Mouse (Mus musculus) MEL-GATA-1-ER (cell line): ENCODE measurements around the gene Stk32c.

Source experiments
- DNase-seq: peaks from one replicate; pipeline ENCODE4 v3.0.0-alpha.2; 2012; ENCODE audit warnings: low read depth; ENCODE audit errors: extremely low read depth

The Stk32c gene

DNA sequence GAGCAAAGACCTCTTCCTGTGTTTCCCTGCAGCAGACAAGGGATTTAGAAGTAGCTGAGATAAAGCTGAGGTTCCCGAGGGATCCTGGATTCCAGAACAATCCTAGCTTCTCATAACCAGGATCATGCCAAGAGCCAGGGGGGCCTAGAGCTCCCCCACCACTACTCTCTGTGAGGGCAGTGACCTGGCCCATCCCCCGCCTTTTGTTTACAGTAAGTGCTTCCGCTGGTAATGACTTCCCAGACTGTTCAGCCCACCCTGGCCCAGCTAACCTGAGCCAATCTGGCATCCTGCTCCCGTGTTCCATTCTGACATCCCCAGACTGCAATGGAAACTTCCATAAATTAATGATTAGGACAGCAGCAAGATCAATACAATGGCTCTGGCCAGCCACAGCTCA lies 65.7 kb downstream of the Stk32c start:
- DNase-seq: no peak

DNA sequence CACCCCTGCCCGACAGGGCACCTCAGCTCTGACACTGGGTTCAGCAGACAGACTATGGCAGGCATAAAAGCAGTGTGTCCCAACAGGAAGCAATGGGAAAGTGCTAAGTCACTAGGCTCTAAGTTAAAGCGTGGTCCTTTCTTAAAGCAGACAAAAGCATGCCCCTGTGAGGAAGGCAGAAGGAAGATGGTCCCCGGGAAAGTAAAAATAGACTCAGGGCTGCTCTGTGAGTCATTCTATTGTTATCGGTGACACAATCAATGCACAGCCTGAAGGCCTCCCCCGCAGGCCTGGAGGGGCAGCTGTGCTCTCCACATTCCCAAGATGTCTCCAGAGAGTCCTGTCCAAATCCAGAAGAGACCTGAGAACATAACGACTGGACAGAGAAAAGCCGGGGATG lies 67.2 kb downstream of the Stk32c start:
- DNase-seq: no peak

DNA sequence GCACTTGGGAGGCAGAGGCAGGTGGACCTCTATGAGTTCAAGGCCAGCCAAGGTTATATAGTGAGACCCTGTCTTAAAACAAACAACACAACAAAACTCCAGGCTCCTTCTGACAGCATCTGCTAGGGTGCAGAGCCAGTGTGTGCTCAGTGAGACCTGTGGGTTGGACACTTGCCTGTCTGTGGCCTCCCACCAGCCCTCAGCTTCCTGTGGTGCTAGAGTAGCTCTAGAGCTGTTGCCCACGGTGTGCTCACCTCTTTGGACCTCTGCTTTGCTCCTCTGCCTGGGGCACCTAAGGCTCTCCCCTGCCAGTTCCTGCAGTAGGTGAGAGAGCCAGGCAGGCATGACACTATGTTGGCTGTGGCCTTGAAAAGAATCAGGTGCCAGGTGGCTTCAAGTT lies 69.3 kb downstream of the Stk32c start:
- no peak for DNase-seq

DNA sequence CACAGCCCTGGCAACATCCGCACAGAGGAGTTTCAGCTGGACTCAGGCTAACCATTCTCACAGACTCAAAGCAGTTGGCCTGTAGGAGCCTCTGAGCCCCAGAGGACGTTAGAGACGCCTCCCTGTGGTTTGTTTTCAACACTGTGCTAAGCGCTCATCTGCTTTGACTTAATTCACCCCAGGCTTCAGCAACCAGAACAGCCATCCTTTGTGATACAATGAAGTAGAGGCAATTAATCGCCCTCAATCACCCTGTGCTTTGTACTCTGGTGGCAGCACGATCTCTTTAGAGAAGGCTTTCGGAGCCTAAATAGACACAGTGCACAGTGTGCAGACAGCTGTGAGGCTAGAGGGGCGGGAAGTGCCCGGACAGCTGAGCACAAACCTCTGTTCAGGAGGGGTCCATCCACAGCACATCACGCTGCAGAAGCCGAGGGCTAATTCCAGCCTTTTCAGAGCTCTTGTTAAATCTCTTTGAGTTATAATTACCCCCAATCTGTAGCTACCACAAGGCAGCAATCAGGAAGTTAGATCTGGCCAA lies 73.1 kb downstream of the Stk32c start:
- DNase-seq: no peak

DNA sequence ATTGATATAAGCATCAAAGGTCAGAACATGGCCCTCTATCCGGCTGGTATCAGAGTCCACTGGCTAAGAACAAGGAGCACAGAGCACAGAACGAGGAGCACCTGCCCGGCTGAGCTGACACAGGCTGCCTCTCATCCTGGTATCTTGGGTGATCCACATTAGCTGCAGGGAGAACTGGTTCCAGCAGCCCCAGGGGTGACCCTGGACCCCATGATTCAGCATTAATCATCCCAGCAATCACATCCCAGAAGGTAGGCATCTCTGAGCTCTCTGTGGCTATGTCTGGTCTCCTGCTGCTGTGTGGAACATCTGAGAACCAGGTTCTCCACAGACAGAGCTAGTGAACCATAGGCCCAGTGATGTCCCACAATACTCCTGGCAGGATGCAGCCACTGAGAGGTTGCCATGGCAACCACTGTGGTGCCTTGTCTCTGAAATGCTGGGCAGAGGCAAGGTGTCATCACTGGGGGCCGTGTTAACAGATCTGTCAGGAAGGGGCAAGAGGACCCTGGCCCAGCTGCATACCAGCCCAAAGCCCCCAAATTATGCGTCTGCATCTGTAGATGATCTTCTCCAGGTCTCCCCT lies 76.1 kb downstream of the Stk32c start:
- DNase-seq: no peak

DNA sequence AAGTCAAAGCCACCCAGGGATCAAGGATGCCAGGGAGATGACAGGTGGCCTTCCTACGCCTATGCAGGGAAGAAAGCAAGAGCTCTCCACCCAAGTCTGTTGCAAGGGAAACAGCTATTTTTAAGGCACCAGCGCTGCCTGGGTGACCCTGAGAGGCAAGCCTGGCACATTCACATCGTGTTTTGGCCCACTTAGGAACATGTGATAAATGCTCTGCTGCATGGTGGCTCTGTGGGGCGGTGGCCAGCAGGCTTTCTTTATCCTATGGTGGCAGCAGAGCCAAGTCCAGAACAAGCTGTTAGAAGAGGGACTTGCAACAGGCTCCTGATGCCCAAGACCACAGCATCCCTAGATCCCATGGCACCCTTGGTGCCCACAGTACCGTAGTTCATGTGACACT lies 77.9 kb downstream of the Stk32c start:
- DNase-seq: no peak

DNA sequence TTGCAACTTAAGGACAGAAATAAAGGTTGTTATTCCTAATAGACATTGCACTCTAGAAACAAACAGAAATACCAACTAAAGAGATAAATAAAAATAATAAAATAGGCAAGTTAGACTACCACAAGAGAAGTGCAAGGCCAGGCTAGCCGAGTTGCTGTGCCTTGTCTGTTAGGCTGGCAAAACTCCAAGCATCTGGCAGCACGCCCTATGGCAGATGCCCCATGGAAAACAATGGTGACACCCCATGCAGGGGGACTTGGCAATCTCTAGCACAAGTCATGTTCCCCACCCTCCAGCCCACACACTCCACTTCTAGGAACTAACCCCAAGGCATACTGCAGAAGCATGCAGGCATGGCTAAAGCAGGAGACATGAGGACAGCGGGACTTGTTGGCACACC lies 79.7 kb downstream of the Stk32c start:
- no peak for DNase-seq

DNA sequence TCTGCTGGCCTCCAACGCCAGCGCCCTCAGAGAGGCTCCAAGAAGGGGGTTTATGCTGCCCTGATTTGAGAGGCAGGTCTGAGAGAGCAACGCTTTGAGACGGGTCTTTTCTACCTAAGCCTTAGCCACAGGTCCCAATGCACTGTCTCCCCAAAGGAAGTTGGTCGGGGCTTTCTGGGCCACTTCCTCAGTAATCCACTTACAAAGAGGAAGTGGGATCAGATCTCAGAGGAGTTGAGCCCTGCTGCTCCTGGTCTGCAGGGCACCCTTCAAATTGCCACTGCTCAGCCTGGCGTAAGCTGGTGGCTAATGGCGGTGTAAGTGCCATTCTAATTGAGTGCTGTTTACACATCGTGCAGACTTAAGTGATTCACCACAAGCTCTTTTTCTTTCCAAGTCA lies 81.6 kb downstream of the Stk32c start:
- no peak for DNase-seq

DNA sequence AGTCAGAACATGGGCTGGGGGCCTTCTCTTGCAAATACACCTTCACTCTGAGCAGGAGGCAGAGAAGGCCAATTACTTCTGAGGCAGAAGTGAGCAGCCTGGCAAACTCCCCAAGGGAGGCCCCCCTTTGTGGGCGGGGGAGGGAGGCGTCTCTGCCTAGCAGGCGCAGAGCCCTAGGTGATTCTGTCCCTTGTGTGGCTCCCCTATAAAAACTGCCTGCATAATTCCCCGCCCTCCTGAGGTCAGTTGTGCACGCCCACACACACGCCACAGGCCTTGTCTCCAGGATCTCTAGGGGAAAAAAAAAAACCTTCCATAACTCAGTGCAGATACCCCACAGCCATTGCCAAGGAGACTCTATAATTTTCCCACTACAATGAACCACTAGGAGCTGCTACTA lies 82.7 kb downstream of the Stk32c start:
- no peak for DNase-seq

DNA sequence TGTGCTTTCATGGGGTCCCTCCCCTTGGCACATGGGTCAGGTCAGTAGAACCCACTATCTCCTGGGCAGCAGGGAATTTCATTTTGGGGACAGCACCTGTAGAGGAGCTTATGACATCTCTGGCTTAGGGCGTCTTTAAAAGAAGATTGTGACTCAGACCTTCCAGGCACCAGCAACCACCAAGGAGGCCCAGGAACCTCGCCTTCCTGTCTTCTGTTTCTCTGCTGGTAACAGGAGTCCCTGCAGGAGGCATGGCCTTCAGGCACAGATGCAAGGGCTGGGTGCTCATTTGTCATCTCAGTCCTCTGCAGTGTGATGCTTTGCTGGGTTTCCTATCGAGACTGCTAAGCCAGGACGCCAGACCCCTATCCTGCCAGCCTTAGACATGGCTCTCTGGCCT lies 84.1 kb downstream of the Stk32c start:
- no peak for DNase-seq

DNA sequence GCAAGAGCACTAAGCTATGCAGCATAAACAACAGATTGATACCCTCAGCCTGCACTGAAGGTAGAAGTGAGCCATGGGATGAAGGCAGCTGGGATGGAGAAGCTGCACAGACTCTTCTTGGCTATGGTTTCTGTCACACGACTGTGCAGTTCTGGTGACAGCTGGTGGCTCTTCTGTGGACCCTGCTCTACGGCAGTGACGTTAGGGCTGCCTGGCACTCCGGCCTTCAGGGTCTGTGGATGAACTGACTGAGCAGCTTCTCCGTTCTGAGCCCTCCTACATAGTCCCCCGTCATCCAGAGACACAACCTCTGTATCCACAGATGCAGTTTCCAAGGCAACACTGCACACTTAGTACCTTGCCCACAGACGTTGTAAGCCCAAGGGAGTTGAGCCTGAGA lies 86.6 kb downstream of the Stk32c start:
- no peak for DNase-seq

DNA sequence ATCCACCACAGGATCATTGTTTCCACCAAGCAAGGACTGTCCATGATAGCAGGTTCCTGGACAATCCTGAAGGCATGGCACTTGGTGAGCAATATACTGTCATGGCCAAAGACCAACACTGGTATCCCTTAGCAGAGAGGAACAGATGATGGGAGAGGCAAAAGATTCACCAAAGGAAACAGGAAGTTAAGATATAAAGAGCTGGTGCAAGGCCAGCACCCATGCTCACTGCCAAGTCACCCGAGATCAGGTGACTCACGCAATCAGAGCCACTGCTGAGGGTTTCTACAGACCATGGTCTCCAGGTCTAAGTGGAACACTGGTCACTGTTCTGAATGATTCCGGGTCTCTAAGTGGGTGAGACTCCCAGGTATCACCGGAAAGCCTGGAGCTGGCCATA lies 87.2 kb downstream of the Stk32c start:
- DNase-seq: no peak

DNA sequence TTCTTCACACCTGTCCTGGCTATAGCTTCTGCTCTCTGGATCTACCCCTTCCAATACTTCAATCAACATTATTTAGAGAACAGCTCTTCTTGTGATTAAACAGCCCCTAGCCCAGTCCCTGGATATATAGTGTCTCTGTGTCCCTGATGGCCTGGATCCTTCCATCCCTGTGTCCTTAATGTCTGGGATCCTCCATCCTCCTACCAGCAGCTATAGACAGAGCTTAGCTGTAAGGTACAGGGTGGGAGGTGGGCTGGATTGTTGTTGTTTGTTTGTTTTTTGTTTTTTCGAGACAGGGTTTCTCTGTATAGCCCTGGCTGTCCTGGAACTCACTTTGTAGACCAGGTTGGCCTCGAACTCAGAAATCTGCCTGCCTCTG lies 93.3 kb downstream of the Stk32c start:
- no peak for DNase-seq

DNA sequence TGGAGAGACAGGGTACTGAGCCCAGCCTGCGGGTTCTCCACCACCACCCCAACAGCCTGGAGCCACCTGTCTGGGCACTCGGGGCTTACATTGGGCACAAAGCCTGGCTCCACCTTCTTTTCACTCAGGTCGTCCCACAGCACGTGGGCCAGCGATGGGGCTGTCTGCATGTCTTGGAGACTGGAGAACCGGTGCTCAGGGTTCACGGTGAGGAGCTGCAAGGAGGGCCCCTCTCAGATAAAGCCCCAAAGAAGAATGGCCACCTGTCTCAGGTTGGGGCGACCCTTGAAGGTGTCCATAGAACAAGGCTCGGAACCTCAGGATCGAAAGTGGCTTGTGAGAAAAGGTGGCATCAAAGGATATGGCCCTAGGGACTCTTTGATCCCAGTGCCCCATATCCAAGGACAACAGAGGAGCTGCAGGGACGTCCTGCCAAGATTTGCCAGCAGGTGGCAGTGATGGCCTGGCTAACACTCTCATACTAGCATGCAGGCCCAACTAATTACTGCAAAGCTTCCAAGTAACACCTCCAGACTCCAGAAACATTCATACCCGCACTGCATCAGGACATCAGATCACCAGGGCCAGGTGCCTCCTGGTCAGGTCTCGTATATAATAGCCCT lies 93.8 kb downstream of the Stk32c start:
- DNase-seq: no peak

DNA sequence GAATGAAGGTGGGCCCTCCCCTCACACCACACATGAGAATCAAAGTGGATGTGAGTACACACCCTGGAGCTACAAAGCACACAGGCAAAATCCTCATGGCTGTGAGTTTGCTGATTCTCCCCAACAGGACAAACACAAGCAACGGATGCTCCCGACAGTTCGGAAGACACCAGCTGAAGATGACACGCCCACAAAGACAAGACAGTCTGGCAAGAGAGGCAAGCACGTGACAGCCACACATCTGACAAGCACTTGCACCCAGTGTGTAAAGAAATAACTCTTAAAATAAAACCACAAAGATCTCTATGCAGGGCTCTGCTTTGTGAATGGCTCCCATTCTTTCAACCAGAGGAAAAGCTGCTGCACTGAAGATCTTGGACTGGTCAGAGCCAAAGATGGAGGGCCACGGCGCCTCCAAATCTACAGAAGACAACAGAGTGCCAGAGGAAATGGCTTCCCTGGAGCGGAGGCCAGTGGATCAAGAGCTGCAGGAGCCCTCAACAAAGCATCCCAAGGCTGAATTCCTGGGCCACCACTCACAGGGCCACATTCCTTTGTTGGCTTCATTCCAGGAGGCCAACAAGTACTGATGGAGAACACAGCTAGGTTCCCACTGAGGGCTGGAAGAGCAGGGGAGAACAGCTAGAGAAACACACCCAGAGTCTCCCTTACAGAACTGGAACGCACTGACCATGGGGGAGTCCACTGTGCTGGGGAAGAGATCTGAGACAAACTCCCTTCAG lies 105.0 kb downstream of the Stk32c start:
- no peak for DNase-seq

DNA sequence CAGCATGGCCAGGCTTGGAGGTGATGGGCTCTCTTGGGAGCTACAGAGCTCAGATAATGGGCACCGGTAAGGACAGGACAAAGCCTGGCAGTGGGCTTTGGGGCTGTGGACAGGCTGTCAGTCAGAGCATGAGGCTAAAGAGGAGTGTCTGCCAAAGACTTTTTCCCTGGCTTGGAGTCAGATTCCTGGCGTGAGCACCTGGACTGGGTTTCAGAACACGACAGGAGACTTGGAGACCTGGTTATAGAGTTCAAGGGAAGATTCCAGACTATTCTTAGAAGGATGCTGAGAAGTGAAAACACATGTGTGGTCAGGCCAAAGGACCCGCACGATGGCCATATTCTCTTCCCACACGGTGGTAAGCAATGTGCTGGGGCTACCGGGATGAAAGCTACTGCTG lies 107.4 kb downstream of the Stk32c start:
- no peak for DNase-seq

DNA sequence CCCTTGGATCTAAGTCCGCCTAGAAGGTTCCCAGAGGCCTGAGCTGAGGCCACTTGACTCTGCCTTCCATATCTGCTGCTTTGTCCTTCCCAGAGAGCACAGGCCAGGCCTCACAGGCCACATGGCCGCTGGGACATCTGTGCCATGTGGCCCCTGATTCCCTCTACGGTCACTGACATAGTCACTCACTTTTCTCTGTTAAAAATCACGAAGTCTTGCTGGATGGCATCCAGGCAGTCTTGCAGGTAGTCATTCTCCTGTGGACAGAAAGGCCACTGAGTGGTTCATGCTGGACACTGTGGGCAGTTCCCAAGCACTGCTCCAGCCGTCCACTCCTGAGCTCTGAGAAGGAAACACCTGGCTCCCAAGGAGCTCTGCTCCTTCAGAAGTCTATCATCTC lies 108.0 kb downstream of the Stk32c start:
- no peak for DNase-seq

DNA sequence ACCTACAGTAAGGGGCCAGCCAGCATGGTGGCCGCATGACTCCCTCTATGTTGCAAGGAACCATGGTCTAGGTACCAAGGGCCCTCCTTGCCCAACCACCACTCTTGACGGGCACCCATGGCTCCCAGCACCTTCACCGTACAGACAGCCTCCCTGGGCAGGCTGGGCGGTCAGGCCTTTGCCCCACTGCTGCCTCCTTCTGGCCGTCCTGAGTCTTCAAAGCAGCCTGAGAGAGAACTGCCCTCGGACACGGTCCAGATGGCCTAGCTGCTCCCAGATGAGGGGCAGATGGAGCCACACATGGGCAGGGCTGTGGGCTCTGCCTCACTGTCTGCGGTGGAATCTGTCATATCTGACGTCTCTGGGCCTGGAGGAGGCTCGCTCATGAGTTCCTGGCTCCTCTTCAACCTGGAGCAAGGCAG lies 109.1 kb downstream of the Stk32c start:
- DNase-seq: no peak

DNA sequence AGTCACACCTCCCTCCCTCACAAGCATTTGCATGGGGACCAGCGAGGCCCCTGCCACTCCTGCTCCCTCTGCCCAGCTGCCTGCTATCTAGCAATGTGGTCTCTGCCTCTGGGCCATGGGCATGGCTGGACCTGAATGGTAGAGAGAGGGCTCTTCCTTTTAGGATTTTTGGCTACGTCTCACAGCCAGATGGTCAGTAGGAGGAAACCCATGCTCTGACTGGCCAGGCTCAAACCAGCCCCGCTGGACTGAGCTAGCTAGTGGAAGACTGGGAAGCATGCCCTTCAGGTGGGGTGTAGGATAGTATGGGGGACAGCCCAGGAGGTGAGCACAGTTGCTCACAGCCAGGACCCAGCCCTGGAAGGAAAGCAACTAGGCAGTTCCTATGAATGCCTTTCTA lies 111.3 kb downstream of the Stk32c start:
- DNase-seq: no peak

DNA sequence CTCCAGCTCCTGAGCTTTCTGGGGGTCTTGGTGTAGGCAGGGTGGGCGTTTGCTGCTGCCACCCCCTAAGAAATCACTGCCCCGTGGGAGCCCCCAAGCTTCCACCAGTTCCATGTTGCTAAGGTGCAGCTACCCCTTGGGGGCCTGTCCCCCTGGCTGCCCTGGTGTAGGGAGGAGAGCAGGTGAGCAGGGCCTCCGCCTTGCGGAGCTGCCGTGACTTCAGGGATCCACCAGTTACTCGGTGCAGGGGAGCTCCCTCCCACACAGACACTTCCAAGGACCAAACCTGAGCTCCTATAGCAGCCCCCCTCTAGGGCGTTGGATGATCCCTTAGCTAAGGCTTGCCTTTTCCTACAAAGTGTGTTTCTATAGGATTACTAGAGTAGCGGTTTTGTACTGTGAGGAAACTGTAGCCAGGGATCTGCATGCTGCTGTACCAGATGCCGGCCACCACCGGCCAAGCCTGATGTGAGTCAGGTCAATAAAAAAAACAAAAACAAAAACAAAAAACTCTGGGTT lies 111.8 kb downstream of the Stk32c start:
- no peak for DNase-seq

DNA sequence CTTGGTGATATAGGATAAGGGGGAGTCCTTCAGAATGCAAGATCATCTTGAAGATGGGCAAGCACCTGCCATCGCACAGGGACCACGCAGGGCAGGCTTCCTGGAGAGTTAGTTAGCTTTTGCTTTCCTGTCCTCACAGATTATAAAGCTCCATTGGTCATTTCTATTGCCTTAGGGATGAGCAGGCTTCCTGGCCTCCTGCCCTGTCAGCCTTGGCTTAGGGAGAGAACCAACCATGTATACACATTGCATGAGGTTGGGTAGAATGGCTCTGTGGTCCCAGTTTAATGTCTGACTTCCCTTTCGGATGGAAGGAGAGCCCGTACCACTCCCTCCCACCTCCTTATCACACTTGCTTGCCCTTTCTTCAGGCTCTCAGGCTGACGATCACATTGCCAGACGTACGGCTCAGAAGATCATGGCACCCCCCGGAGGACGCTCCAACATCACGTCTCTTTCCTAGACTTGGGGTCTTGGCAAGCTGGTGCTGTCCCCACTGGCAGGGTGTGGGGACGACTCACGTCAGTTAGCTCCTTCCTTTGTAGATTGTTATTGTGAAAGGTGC lies 112.5 kb downstream of the Stk32c start:
- DNase-seq: no peak

DNA sequence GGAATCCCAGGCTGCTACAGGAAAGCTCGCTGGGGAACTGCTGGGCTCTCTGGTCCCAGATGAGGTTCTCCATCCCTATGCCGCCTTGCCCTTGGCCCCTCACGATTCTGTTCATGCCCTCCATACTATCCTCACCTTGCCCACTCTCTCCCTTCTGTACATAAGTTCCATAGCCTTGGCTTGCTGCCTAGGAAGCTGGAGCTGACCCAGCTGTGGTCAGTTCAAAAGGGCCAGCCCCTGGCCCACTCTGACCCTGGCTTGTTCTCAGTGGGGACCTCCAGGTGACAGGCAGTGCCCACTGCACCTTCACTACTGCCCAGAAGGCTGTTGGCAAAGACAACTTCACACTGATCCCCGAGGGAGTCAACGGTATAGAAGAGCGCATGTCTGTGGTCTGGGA lies 116.7 kb downstream of the Stk32c start:
- DNase-seq: no peak
